Mouse (Mus musculus) gastrocnemius, postnatal 14 days (tissue): ENCODE results near the gene Uqcc2. TPM values are rescaled to one million over a fixed set of nuclear protein-coding genes. Genes with fewer than 3 reads are reported as not detected.

Source experiments
- DNase-seq: peaks from one replicate; pipeline ENCODE4 v3.0.0; 2021; ENCODE audit warnings: mixed read lengths
- intact Hi-C: fragments of 180-260 bp; cut with DNase I; formaldehyde crosslinking; loops from one replicate; pipeline ENCODE4 v1.15.1; 2025; ENCODE audit warnings: low total_unique reads
- microRNA-seq, 2 experiments: library from miRNA; unstranded; fragments of <30 nt; microRNA quantifications; one replicate each; pipeline ENCODE4 v1.2.0; 2021
- total RNA-seq, 2 experiments: library from RNA; stranded (reverse); gene quantifications; 2 replicates each; pipeline ENCODE4 v1.2.3; 2021

The Uqcc2 gene
- total RNA-seq, 2 experiments from 2014 or later: 342 TPM

GRCm38 (mm10) chr17:27090068-27090467, 43.6 kb downstream of the Uqcc2 start:
- no peak for DNase-seq
- intact Hi-C loops: no loop called here

- intact Hi-C loops: loop anchor here (5.0 kb wide), 1 partner anchor 50 kb away; no protein-coding TSS in a partner anchor
- DNase-seq: no peak
Observed at GRCm38 (mm10) chr17:27087426-27087825, 46.3 kb downstream of the Uqcc2 start.

- intact Hi-C loops: loop anchor here (5.0 kb wide), 1 partner anchor 48 kb away; no protein-coding TSS in a partner anchor
- DNase-seq: no peak
Observed at GRCm38 (mm10) chr17:27085676-27086075, 48.0 kb downstream of the Uqcc2 start.

- no peak for DNase-seq
- intact Hi-C loops: no loop called here
Observed at GRCm38 (mm10) chr17:27083601-27084000, 50.1 kb downstream of the Uqcc2 start.

- intact Hi-C loops: no loop called here
Observed at GRCm38 (mm10) chr17:27082796-27083195, 50.9 kb downstream of the Uqcc2 start.

GRCm38 (mm10) chr17:27081868-27082267, 51.8 kb downstream of the Uqcc2 start:
- intact Hi-C loops: no loop called here
- DNase-seq: no peak

More at GRCm38 (mm10) chr17:27082796-27083195, 50.9 kb downstream of the Uqcc2 start:
- no peak for DNase-seq

- intact Hi-C loops: no loop called here
- no peak for DNase-seq
Observed at GRCm38 (mm10) chr17:27078499-27078898, 55.2 kb downstream of the Uqcc2 start.

- intact Hi-C loops: no loop called here
- no peak for DNase-seq
Observed at GRCm38 (mm10) chr17:27077920-27078319, 55.8 kb downstream of the Uqcc2 start.

GRCm38 (mm10) chr17:27077133-27077532, 56.6 kb downstream of the Uqcc2 start:
- no peak for DNase-seq
- intact Hi-C loops: no loop called here

GRCm38 (mm10) chr17:27074849-27075745, 58.6 kb downstream of the Uqcc2 start:
- intact Hi-C loops: no loop called here

GRCm38 (mm10) chr17:27074236-27074635, 59.5 kb downstream of the Uqcc2 start:
- intact Hi-C loops: no loop called here
- DNase-seq: no peak

More at GRCm38 (mm10) chr17:27074849-27075745, 58.6 kb downstream of the Uqcc2 start:
- no peak for DNase-seq

- intact Hi-C loops: no loop called here
- DNase-seq: no peak
Observed at GRCm38 (mm10) chr17:27073778-27074177, 59.9 kb downstream of the Uqcc2 start.

GRCm38 (mm10) chr17:27073126-27073525, 60.6 kb downstream of the Uqcc2 start:
- no peak for DNase-seq
- intact Hi-C loops: no loop called here

Small RNA genes within 50 kb of the gene (microRNA-seq; reads per million reads assigned to microRNA genes)
- 0 reads per million in 2 experiments for gene Mir7677

Other genes with a start within 250 kb of the Uqcc2 start
- gene Kifc5b, start 216.8 kb downstream of the Uqcc2 start, total RNA-seq: 1 to 10 TPM in 1 of 2 experiments, under 1 TPM in 1; 1.00 to 1.0 TPM
- gene Phf1, start 200.9 kb downstream of the Uqcc2 start, total RNA-seq: 1 to 10 TPM; 4.1 TPM
- gene Cuta, start 194.3 kb downstream of the Uqcc2 start, total RNA-seq: 100 to 1,000 TPM in 1 of 2 experiments, 10 to 100 TPM in 1; 87.0 to 102 TPM
- 1 to 10 TPM; 5.8 to 6.1 TPM for gene Syngap1, start 192.7 kb downstream of the Uqcc2 start, total RNA-seq
- 1 to 10 TPM; 1.6 to 2.6 TPM for gene Zbtb9, start 160.7 kb downstream of the Uqcc2 start, total RNA-seq
- gene Bak1, start 104.9 kb downstream of the Uqcc2 start, total RNA-seq: 10 to 100 TPM; 24.7 to 27.9 TPM
- 1 to 10 TPM; 4.2 to 5.7 TPM for gene Itpr3, start 76.6 kb downstream of the Uqcc2 start, total RNA-seq
- gene Ip6k3, start 33.9 kb upstream of the Uqcc2 start, total RNA-seq: 100 to 1,000 TPM in 1 of 2 experiments, 10 to 100 TPM in 1; 91.4 to 128 TPM
- 10 to 100 TPM; 17.8 to 18.0 TPM for gene Lemd2, start 70.6 kb upstream of the Uqcc2 start, total RNA-seq